Mouse (Mus musculus): ENCODE data around the gene Olfr1393. TPM values are rescaled to one million over a fixed set of nuclear protein-coding genes. Genes with fewer than 3 reads are reported as not detected.
"Not testable (repeated sequence)": the region's sequence is repeated elsewhere in the genome, so short reads cannot be mapped to it uniquely, and the experiment has no call there.

The Olfr1393 gene
- polyA plus RNA-seq, 1 experiment = not detected

DNA sequence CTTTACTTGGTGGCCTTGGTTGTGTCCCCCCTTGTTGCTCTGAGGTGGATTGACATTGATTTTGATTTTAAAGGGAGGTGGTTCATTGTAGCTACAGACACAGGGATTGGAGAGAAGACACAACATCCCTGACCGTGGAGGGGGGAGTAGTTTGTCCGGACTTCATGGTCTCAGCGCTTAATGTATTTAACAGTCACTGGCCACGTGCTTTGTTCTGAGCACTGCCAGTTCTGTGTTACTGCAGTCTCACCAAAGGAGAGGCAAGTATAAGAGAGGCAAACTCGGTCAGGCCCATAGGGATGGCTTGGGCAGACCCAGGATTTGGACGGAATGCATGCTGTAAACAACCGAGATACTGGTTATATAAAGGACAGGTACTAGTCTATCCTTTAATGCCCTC is 14.0 kb upstream of the Olfr1393 start:
- Histone ChIP-seq H3K27ac (replicated peaks; ENCODE audit: low read depth, low read length) (no peak overlapping the region), H3K4me1 (ENCODE audit: control insufficient read depth, insufficient read depth, insufficient read length, low read length) (no peaks in the 10 kb centered on the region), H3K4me3 (ENCODE audit: insufficient read depth, low read depth, low read length) (no peak overlapping the region)

DNA sequence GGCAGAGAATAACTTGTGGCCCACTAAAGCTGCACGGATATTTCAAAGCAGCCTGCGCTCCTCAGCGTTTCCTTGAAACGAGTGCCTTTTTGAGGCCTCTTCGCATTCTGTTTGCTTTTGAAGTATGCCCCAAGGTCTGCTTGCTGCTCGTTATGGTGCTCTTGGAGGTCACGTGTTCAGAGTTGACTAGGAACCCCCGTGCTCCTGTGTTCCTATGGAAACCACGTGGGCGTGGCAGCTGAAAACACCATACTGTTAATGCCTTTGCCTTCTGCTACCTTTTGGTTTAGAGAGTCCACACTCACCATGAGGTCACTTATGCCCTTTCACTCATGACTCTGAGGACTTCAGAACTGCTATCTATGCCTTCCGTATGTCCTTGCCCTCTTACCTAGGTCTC is 13.5 kb upstream of the Olfr1393 start:
- no peaks in the 10 kb centered on the region for H3K4me1 ChIP-seq (ENCODE audit: control insufficient read depth, insufficient read depth, insufficient read length, low read length)
- H3K4me3 ChIP-seq (ENCODE audit: insufficient read depth, low read depth, low read length) = no peak overlapping the region
- H3K27ac ChIP-seq (replicated peaks; ENCODE audit: low read depth, low read length) = no peak overlapping the region

- H3K27ac ChIP-seq (replicated peaks; ENCODE audit: low read depth, low read length) = no peak overlapping the region
- no peaks in the 10 kb centered on the region for H3K4me1 ChIP-seq (ENCODE audit: control insufficient read depth, insufficient read depth, insufficient read length, low read length)
- no peak overlapping the region for H3K4me3 ChIP-seq (ENCODE audit: insufficient read depth, low read depth, low read length)
Measured at GRCm38 (mm10) chr11:49265101-49265500, 13.0 kb upstream of the Olfr1393 start.

DNA sequence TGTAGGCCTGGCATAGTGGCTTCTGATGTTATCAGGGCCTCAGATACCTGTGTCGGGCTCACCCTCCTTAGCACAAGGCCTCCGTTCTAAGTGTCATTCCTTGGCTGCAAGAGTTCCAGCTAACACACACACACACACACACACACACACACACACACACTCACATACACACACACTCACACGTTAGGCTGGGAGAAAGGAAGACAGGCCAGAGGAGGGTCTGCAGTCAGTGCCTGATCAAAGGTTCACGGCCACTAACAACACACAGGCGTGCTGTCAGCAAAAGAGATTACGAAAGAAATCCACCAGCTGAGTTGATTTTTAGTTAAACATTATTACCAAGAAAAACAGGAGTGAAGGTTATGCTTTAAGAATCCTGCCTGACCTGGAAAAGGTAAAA is 11.4 kb upstream of the Olfr1393 start:
- Histone ChIP-seq H3K27ac (replicated peaks; ENCODE audit: low read depth, low read length) (no peak overlapping the region), H3K4me3 (ENCODE audit: insufficient read depth, low read depth, low read length) (no peak overlapping the region), H3K4me1 (ENCODE audit: control insufficient read depth, insufficient read depth, insufficient read length, low read length) (no peaks in the 10 kb centered on the region)

- H3K4me1 ChIP-seq (ENCODE audit: control insufficient read depth, insufficient read depth, insufficient read length, low read length) = no peaks in the 10 kb centered on the region
- no peak overlapping the region for H3K27ac ChIP-seq (replicated peaks; ENCODE audit: low read depth, low read length)
- H3K4me3 ChIP-seq (ENCODE audit: insufficient read depth, low read depth, low read length) = no peak overlapping the region
Measured at GRCm38 (mm10) chr11:49267316-49267715, 10.8 kb upstream of the Olfr1393 start.

- no peak overlapping the region for H3K4me3 ChIP-seq (ENCODE audit: insufficient read depth, low read depth, low read length)
Measured at GRCm38 (mm10) chr11:49267970-49268579, 10.0 kb upstream of the Olfr1393 start.

GRCm38 (mm10) chr11:49269761-49270160 is 8.3 kb upstream of the Olfr1393 start:
- no peaks in the 10 kb centered on the region for H3K4me1 ChIP-seq (ENCODE audit: control insufficient read depth, insufficient read depth, insufficient read length, low read length)
- no peak overlapping the region for H3K27ac ChIP-seq (replicated peaks; ENCODE audit: low read depth, low read length)
- no peak overlapping the region for H3K4me3 ChIP-seq (ENCODE audit: insufficient read depth, low read depth, low read length)

More at GRCm38 (mm10) chr11:49267970-49268579, 10.0 kb upstream of the Olfr1393 start:
- Histone ChIP-seq H3K27ac (replicated peaks; ENCODE audit: low read depth, low read length) (no peak overlapping the region), H3K4me1 (ENCODE audit: control insufficient read depth, insufficient read depth, insufficient read length, low read length) (no peaks in the 10 kb centered on the region)

DNA sequence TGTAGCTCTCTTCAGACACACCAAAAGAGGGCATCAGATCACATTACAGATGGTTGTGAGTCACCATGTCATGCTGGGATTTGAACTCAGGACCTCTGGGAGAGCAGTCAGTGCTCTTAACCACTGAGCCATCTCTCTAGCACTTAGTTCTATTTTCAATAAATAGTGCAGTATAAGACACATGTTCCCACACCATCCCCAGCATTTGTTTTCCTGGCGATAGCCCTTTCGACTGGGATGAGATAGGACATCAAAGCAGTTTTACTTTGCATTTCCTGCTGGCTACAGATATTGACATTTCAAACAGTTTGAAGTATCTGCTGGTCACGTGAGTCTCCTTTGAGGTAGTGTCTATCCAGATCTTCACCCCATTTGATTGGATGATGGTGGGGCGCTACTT is 7.7 kb upstream of the Olfr1393 start:
- H3K4me3 ChIP-seq (ENCODE audit: insufficient read depth, low read depth, low read length) = no peak overlapping the region
- no peak overlapping the region for H3K27ac ChIP-seq (replicated peaks; ENCODE audit: low read depth, low read length)
- H3K4me1 ChIP-seq (ENCODE audit: control insufficient read depth, insufficient read depth, insufficient read length, low read length) = no peaks in the 10 kb centered on the region

DNA sequence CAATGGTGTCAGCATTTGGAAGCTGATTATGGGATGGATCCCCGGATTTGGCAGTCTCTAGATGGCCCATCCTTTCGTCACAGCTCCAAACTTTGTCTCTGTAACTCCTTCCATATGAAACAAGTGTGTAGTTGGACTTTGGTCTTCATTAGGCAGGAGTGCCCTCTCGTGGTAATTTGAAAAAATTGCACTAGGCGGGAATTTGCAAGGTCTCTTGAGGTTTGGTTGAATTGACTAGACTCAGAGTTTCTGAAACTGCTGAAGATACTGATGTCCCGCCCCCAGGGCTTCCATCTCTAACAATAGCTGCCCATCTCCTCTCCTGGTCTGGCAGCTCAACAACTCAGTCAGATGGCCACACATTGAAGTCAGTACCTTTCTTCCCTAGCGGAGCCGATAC is 6.8 kb upstream of the Olfr1393 start:
- Histone ChIP-seq H3K4me1 (ENCODE audit: control insufficient read depth, insufficient read depth, insufficient read length, low read length) (no peaks in the 10 kb centered on the region), H3K27ac (replicated peaks; ENCODE audit: low read depth, low read length) (no peak overlapping the region), H3K4me3 (ENCODE audit: insufficient read depth, low read depth, low read length) (no peak overlapping the region)

DNA sequence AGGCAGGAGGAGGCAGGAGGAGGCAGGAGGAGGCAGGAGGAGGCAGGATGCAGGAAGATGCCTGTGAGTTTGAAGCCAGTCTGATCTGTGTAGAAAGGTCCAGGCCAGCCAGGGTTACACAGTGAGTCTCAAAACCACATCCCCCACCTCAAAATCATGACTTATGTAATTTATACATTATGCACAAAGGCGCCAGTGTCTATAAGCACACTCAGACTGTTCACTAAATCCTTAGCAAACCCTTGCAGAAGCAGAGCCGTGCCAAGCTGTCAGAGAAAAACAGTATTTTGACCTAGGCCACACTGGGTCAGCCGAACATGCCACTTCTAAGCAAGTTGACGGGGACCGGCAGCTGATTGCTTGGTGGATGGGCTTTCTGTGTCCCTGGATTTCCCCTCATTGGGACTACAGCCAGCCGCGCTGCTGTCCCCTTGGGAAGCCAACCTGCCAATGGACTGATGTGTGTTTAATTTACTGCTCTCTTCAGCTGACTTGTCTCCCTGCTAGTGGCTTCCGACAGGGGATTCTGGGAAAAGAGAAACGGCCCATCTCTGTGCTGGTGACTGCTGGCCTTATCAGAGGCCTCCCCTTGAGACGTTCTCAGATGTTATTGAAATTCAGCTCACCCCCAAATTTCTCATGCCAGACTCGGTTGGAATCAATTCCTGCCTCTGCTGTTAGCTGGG is 4.1 kb upstream of the Olfr1393 start:
- H3K4me1 ChIP-seq (ENCODE audit: control insufficient read depth, insufficient read depth, insufficient read length, low read length) = no peaks in the 10 kb centered on the region

GRCm38 (mm10) chr11:49284982-49285381 is 6.9 kb downstream of the Olfr1393 start, which contains the start of gene Olfr1392:
Gene Olfr1392 (plus strand): TSS chr11:49285282.
- H3K27ac ChIP-seq (replicated peaks; ENCODE audit: low read depth, low read length); H3K4me3 ChIP-seq (ENCODE audit: insufficient read depth, low read depth, low read length); H3K4me1 ChIP-seq (ENCODE audit: control insufficient read depth, insufficient read depth, insufficient read length, low read length): not testable (repeated sequence)

More for the DNA sequence above, 4.1 kb upstream of the Olfr1393 start:
- Histone ChIP-seq H3K4me3 (ENCODE audit: insufficient read depth, low read depth, low read length) (no peak overlapping the region), H3K27ac (replicated peaks; ENCODE audit: low read depth, low read length) (no peak overlapping the region)

- no peak overlapping the region for H3K27ac ChIP-seq (replicated peaks; ENCODE audit: low read depth, low read length)
- no peaks in the 10 kb centered on the region for H3K4me1 ChIP-seq (ENCODE audit: control insufficient read depth, insufficient read depth, insufficient read length, low read length)
- no peak overlapping the region for H3K4me3 ChIP-seq (ENCODE audit: insufficient read depth, low read depth, low read length)
Measured at GRCm38 (mm10) chr11:49287251-49287650, 9.1 kb downstream of the Olfr1393 start.

GRCm38 (mm10) chr11:49292777-49293176 is 14.7 kb downstream of the Olfr1393 start:
- Histone ChIP-seq H3K27ac (replicated peaks; ENCODE audit: low read depth, low read length) (no peak overlapping the region), H3K4me1 (ENCODE audit: control insufficient read depth, insufficient read depth, insufficient read length, low read length) (no peaks in the 10 kb centered on the region), H3K4me3 (ENCODE audit: insufficient read depth, low read depth, low read length) (no peak overlapping the region)

GRCm38 (mm10) chr11:49304441-49304840 is 26.3 kb downstream of the Olfr1393 start, which contains the start of gene Olfr10:
Gene Olfr10 (plus strand): TSS chr11:49304741.
- H3K4me3 ChIP-seq (ENCODE audit: insufficient read depth, low read depth, low read length) = no peak within 1 kb of the TSS
- no peaks in the 10 kb centered on the region; the same call in 1 of the 2 replicates for H3K4me1 ChIP-seq (ENCODE audit: control insufficient read depth, insufficient read depth, insufficient read length, low read length)
- H3K27ac ChIP-seq (replicated peaks; ENCODE audit: low read depth, low read length) = no peak within 1 kb of the TSS

GRCm38 (mm10) chr11:49308547-49308946 is 30.4 kb downstream of the Olfr1393 start:
- not testable (repeated sequence) for H3K4me3 ChIP-seq (ENCODE audit: insufficient read depth, low read depth, low read length); H3K27ac ChIP-seq (replicated peaks; ENCODE audit: low read depth, low read length); H3K4me1 ChIP-seq (ENCODE audit: control insufficient read depth, insufficient read depth, insufficient read length, low read length)

GRCm38 (mm10) chr11:49322442-49322841 is 44.3 kb downstream of the Olfr1393 start, which contains the start of gene Olfr1391:
Gene Olfr1391 (plus strand): TSS chr11:49322742.
- H3K4me3 ChIP-seq (ENCODE audit: insufficient read depth, low read depth, low read length) = no peak within 1 kb of the TSS
- H3K4me1 ChIP-seq (ENCODE audit: control insufficient read depth, insufficient read depth, insufficient read length, low read length) = no peaks in the 10 kb centered on the region
- H3K27ac ChIP-seq (replicated peaks; ENCODE audit: low read depth, low read length) = no peak within 1 kb of the TSS
